In genomic region chr11:63025476-63025875, GRCm38 (mm10) we compare ENCODE assay signal across 20 mouse cellular contexts. TPM values are rescaled to one million over a fixed set of nuclear protein-coding genes. Genes with fewer than 3 reads are reported as not detected.
A peak's percentile ranks its signal among the peaks of the same experiment; 100 is the strongest.
DNase-seq lines count a peak whose midpoint lies in the region; ATAC-seq lines count a peak whose summit lies in the region.
"Had no signal": no experiment of that assay in that cellular context is flagged by ENCODE, and none has a peak within 500 bp of the region (broad histone marks: within the 10 kb centered on the region; RNA-seq: fewer than 3 reads in every experiment).

No protein-coding gene starts in this region.

- no peak for DNase-seq in forebrain, embryonic 11.5 days (ENCODE audit: low spot score)
- peak; percentile 36 to 65 for DNase-seq in layer of hippocampus, adult 18-20 months (ENCODE audit: low spot score in 2 of 2)
- no peak for DNase-seq in layer of hippocampus, postnatal 25 days (ENCODE audit: extremely low spot score in 1 of 2, low spot score in 1 of 2)
- peak; percentile 37 for DNase-seq in brain, adult 2 months (ENCODE audit: low read depth, low spot score)
- DNase-seq in lung, postnatal 10 days: peak; percentile 76
- no peak for DNase-seq in c-Kit-positive CD71-positive TER-119-positive erythroid progenitor cells, embryonic 14.5 days (ENCODE audit: low spot score)
- DNase-seq: adrenal gland, postnatal 36 days; cerebellum, adult 18-20 months; gastrocnemius, postnatal 10 days; kidney, adult 11 months; liver, postnatal 0 days; retina, postnatal 1 day; thymus, postnatal 25 days had no signal

- H3K9me3 ChIP-seq in forebrain, embryonic 15.5 days: no peaks in the 10 kb centered on the region
- no peaks in the 10 kb centered on the region for H3K9me3 ChIP-seq in forebrain, embryonic 11.5 days (ENCODE audit: control insufficient read depth, low read length)

- no peak overlapping the region for H3K4me3 ChIP-seq in forebrain, embryonic 15.5 days
- no peak overlapping the region for H3K4me3 ChIP-seq in forebrain, embryonic 11.5 days (ENCODE audit: low read depth, low read length)
- H3K4me3 ChIP-seq: erythroblast, embryonic 14.5 days had no signal

- no peak overlapping the region for H3K27ac ChIP-seq in forebrain, embryonic 15.5 days (replicated peaks)
- H3K27ac ChIP-seq in forebrain, embryonic 11.5 days (ENCODE audit: low read depth, low read length): no peak overlapping the region

- ATAC-seq in forebrain, embryonic 15.5 days (replicated peaks): peak; percentile 58; the same call in 1 of the 2 replicates
- ATAC-seq in forebrain, embryonic 11.5 days (replicated peaks; ENCODE audit: low FRiP score): no peak
- no peak for ATAC-seq in megakaryocyte, adult 5-6 weeks (ENCODE audit: poor library complexity, severe bottlenecking)
- ATAC-seq: liver, postnatal 0 days had no signal

- no peaks in the 10 kb centered on the region for H3K27me3 ChIP-seq in forebrain, embryonic 15.5 days
- no peaks in the 10 kb centered on the region for H3K27me3 ChIP-seq in forebrain, embryonic 11.5 days (ENCODE audit: control insufficient read depth, insufficient read depth, low read length)

- WGBS in forebrain, embryonic 15.5 days: 69% methylated on average over 6 of the region's 6 CpGs
- 91% methylated on average over 6 of the region's 6 CpGs for WGBS in forebrain, embryonic 11.5 days

- peaks cover 7% of the 10 kb centered on the region; the same call in 1 of the 2 replicates for H3K4me1 ChIP-seq in forebrain, embryonic 15.5 days
- no peaks in the 10 kb centered on the region for H3K4me1 ChIP-seq in forebrain, embryonic 11.5 days (replicated peaks; ENCODE audit: control insufficient read depth, insufficient read depth, low read length)

- no peak overlapping the region for H3K4me2 ChIP-seq in forebrain, embryonic 15.5 days (replicated peaks)
- H3K4me2 ChIP-seq in forebrain, embryonic 11.5 days (ENCODE audit: low read depth, low read length, severe bottlenecking): no peak overlapping the region

- H3K36me3 ChIP-seq in forebrain, embryonic 15.5 days: no peaks in the 10 kb centered on the region
- H3K36me3 ChIP-seq in forebrain, embryonic 11.5 days (ENCODE audit: control insufficient read depth, insufficient read depth, low read length): no peaks in the 10 kb centered on the region

- H3K9ac ChIP-seq in forebrain, embryonic 15.5 days (replicated peaks): no peak overlapping the region
- no peak overlapping the region for H3K9ac ChIP-seq in forebrain, embryonic 11.5 days (ENCODE audit: low read length)
- H3K9ac ChIP-seq: liver, postnatal 0 days had no signal

RNA-seq across cellular contexts. Expression of gene Tekt3, which starts 36.0 kb away (rescaled TPM):
- polyA plus RNA-seq in forebrain, embryonic 15.5 days (2015; fragmentation: Nextera tagmentation; extraction: Ambion mirVana): not detected in 2 replicates
- polyA plus RNA-seq in forebrain, embryonic 11.5 days (2014; fragmentation: Nextera tagmentation; extraction: Ambion mirVana): not detected in 2 replicates
- not detected for total RNA-seq in layer of hippocampus, adult 18-20 months (2021)
- total RNA-seq in layer of hippocampus, postnatal 25 days (2021): under 1 TPM in 1 of 2 experiments, not detected in 1; 0.20 TPM
- not detected in 2 replicates for total RNA-seq in megakaryocyte, adult 5-6 weeks (2015)
- not detected in 2 replicates for total RNA-seq in megakaryocyte, adult 5-6 weeks (2017)
- total RNA-seq: adrenal gland, postnatal 36 days; gastrocnemius, postnatal 10 days; hematopoietic stem cell, adult 5-6 weeks; midbrain, postnatal 0 days had no signal
- polyA plus RNA-seq: erythroblast, embryonic 14.5 days; limb, embryonic 11.5 days; liver, postnatal 0 days; neural tube, embryonic 14.5 days had no signal

Comparison
In these comparisons a context has a peak if more than half of its experiments do, and no peak if none do; other contexts are left out.
1. DNase-seq: peak in layer of hippocampus, adult 18-20 months (2 of 2), brain, adult 2 months (single experiment) and lung, postnatal 10 days (single experiment); none in forebrain, embryonic 11.5 days (single experiment), layer of hippocampus, postnatal 25 days (0 of 2) and c-Kit-positive CD71-positive TER-119-positive erythroid progenitor cells, embryonic 14.5 days (single experiment).